Mouse (Mus musculus) heart, postnatal 14 days (tissue): ENCODE data around the gene Slco4a1. TPM values are rescaled to one million over a fixed set of nuclear protein-coding genes. Genes with fewer than 3 reads are reported as not detected.

ENCODE experiments used
- DNase-seq, 2 experiments: peaks; one replicate each; pipeline ENCODE4 v3.0.0; 2021 to 2022
- intact Hi-C: fragments of 180-260 bp; cut with DNase I; formaldehyde crosslinking; loops from one replicate; pipeline ENCODE4 v1.15.1; 2025
- total RNA-seq, 2 experiments: library from RNA; stranded (reverse); gene quantifications; 2 replicates each; pipeline ENCODE4 v1.2.3; 2021

Gene Slco4a1
- total RNA-seq, 2 experiments from 2014 or later, result 0.12 to 0.41 TPM

DNA sequence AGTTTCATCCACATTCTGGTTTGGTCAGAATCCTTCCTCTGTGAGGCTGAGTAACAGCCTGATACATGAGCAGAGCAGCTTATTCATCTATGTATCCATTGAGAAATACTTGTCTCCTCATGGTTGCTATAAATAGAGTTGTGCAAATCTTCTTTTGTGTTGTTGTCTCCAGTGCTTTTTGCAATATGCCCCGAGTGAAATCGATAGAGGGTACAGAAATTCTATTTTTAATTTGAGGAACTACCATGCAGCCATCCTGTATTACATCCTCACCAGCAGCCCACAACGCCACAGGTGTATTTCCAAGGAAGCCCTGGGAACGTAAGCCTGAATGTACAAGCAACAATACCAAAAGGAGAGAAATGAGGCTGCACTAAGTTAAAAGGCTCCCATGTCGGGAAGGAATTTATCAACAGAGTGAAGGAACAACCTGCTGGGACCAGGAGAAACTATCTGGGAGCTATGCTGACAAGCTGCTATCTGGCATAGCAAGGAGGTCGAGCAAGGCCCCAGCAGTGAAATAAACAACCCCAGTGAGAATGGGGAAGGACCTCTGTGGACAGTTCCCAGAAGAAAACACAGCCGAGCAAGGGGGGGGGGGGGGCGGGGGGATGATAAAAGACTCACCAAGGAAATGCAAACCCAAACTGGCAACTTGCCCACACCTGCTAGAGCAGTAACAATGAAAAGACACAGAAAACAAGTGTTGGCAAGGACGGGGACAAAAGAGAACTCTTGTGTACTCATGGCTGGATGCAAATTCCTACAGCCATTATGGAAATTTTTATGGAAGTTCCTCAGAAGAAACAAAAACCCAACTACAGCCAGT is 10.9 kb upstream of the Slco4a1 start:
- no peak for DNase-seq
- intact Hi-C loops, result no loop called here

DNA sequence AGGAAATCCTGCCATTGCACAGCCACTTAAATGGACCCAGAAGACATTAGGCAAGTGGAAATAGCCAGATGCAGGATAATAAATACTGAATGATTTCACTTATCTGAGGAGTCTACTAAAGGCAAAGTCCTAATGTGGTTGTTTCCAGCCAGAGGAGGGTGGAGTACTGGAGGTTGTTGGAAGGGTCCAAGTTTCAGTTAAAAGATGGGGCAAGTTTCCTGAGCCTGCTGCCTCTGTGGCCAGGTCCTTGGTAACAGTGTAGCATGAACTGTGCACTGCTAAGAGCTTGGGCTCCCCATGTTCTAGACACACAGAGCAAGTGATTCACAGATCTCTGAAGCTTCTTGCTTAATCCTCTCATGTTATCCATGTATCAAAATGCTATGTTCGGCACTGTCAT is 10.1 kb upstream of the Slco4a1 start:
- no peak for DNase-seq

DNA sequence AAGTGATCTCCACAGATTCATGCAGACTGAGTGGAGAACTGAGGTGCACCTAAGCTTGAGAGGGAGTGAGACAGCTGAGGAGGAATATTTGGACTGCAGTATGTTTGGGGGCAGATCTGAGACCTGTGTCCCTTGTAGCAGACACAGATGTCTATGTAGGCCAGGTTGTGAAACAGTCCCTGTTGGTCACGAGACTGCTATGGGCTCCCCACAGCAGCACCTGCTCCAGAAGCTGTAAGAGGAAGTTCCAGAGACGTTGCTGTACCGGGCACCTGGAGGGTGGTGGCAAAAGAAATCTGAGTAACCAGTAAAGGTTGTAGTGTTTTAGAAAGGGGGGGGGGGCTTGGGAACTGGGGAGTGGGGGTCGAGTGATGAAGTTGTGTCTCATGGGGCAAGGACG is 7.0 kb upstream of the Slco4a1 start:
- no peak for DNase-seq
- intact Hi-C loops, result no loop called here

More for the DNA sequence above, 10.1 kb upstream of the Slco4a1 start:
- intact Hi-C loops, result no loop called here

DNA sequence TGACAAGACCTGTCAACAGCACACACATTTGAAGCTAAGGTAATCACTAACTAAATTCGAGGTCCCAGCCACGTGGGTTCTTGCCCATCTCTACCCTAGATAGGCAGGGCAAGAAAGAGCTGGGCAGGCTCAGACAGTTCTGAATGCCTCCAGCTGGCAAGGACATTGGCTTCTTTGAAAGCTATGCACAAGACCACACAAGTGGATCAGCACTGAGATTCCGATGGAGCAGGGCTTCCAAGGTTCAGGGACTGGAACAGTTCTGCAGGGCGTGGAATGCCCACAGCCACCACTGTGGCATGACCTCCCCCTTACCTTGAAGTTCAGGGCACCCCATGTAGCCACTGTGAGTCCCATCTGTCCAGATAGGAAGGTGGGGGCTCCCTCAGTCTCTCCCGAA is 5.5 kb upstream of the Slco4a1 start:
- intact Hi-C loops, result no loop called here
- DNase-seq, result no peak

DNA sequence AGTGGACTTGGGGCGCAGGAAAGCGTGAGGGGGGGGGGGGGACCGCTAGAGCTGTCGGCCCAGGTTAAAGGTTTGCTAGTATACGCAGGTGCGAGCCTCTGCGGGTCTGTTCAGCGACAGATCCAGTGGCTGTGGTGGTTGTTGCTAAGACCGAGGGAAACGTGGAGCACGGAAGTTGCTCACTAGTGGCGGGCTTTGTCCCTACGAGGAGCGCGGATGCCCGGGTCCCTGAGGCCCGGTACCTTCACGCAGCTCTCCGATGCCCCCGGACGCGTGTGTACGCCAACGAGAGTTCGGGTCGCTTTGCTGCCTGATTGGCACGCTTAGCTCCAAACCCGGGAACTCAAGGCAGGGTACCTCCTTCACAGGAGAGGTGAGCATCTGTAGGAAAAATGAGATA is 660 bp downstream of the Slco4a1 start:
- intact Hi-C loops, result no loop called here
- no peak for DNase-seq

DNA sequence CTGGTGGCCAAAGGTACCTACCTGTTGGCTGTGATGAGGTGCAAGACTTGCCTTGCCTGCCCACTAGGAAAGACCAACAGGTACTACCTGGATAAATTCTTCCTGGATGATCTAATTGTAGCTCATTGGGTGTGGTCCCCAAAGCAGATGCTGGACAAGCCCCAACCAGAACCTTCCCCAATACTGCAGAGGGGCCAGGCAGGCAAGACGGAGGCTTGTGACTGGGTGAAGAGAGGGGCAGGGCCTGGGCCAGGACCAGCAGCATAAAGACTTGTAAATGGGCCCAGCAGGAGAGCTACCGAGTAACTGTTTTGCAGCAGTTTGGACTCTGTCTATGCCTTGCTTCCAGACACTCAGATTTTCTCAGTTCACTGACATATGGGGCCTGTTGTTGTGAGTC is 1.6 kb downstream of the Slco4a1 start:
- no peak for DNase-seq
- intact Hi-C loops, result no loop called here

DNA sequence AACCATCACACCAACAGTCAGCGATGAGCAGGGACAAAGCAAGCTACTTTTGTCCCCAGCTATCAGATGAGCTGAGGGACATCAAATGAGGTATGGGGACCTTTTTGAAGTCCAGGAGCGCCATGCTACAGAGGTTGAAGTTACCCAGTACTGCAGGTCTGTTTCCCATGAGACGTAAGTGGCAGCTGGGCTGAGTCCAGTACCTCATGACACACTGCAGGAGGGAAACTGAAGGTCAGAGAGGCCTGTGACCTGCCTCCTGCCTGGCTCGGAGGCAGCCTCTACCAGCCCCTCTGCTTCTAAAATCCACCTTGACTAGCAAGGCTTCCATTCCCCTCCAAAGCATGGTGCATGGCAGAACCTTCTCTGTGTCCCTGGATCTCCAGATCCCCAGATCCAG is 3.4 kb downstream of the Slco4a1 start:
- intact Hi-C loops, result no loop called here
- DNase-seq, result no peak

DNA sequence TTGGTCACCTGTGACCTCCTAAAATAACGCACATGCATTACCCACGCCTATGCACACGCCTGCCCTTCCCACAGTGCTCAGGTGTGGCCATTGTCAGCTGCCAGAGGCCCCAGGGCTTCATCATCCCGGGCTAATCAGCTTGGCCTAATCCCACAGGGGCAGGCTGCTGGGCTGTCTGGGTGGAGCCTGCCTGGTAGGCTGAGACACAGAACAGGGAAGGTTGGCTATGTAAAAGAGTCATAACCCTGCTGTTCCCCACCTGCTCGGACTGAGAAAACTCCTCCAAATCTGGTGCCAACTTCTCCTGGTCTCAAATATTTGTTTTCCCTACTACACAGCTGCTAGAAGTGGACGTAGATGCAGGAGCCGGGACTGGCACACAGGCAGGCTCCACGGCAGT is 4.8 kb downstream of the Slco4a1 start:
- intact Hi-C loops, result no loop called here
- DNase-seq, result no peak

DNA sequence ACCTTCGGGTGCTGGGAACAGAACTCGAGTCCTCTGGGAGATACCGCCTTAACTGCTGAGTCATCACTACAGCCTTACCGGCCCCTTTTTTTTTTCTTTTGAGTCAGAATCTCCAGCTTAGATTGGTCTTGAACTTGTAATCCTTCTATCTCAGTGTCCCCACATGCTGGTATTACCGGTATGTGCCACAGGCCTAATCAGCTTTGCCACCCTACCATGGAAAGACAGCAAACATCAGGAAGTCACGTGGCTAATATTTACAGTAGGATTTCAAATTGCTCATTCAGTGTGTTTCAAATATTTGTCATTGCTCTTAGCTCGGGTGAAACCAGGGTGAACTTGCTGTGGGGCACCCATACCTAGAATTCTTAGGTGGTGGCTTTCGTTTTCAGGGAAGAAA is 6.5 kb downstream of the Slco4a1 start:
- intact Hi-C loops, result no loop called here
- no peak for DNase-seq

DNA sequence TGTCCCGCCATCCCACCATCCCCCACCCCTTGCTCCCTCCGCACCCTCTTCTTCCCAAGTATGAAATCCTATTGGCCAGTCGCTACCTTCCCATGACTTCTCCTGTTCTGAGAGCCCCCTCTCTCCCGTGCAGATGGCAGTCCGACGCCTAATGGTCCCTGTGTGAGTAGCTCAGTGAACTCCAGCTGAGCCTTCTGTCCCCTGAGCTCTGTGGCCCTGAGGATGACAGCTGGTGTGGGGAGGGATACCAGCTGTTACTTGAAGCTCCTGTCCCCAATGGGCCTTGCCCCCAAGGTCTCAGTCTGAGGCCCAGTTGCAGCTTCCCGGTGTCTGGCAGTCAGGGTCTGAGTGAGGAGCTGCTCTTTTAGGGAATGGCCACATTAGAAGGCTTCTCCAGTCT is 10.5 kb downstream of the Slco4a1 start:
- DNase-seq, result no peak
- intact Hi-C loops, result no loop called here

DNA sequence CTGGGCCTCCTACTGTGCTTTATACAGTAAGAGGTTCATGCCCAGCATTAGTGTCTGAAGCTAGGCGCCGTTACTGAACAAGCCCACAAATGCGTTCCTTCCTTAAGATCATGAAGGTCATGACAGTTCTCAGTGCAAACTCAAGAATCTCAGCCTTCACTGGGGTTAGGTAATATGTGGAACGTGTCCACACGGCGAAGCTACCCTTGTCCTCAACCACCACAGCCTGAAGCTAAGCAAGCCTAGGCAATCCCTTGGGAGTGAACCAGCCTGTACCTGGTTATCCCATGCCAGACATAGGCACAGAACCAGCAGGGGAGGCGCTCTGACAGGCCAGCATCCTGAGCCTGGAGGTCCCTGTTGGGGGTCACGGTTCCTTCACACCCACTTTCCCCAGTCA is 12.8 kb downstream of the Slco4a1 start:
- intact Hi-C loops, result no loop called here
- DNase-seq, result no peak

DNA sequence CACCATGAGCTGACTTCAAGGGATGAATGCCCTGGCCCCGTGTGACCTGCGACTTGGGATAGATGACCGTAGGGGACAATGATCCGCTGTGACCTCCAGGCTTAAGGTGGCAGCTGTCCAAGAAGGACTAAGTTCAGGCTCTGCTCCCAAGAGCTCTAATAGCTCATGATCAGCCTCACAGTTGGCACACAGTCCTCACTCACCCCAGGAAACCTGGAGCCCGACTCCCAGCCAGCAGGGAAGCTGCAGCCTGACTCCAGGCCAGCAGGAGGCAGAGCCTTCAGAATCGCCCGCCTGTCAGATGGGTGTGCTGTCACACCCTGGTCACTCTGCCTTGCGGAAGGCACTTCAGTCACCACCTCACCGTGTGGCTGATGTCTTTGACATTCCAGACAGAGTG is 13.7 kb downstream of the Slco4a1 start:
- intact Hi-C loops, result loop anchor here (10.0 kb wide), 1 partner anchor 275 kb away; no protein-coding TSS in a partner anchor
- peak in 1 of 2 experiments; percentile 45 for DNase-seq

DNA sequence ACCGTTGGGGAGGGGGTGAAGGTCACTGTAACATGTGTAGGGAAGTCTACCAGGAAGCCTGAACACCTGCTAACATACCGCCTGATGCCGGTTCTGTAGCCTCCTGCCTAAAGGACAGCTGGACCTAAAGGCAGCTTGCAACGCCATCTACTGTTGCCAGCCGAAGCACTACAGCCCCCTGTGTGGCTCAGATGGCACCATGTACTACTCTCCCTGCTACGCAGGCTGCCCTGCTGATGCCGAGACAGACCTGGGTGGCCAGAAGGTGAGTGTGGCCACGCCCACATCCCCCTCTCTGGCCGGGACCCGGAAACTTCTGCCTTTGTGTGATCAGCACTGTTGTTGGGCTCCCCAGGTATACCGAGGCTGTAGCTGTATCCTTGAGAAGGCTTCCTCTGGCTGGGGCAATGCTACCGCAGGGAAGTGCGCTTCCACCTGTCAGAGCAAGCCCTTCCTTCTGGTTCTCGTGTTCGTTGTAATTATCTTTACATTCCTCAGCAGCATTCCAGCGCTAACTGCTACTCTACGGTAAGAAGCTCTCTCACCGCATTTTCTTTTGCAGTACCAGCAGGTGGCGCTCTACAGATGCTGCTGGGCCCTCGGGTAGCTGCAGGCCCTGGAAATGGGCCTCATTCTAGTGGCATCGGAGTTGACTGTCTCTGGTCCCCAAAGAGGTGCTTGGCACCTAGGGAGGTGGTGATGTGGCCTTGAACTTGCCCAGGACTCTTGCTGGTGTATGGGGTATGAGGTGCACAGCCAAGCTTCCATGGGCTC is 16.4 kb downstream of the Slco4a1 start:
- intact Hi-C loops, result loop anchor here (1.0 to 10.0 kb wide), 3 partner anchors 88 to 272 kb away; no protein-coding TSS in a partner anchor
- peak; percentile 46 to 52 for DNase-seq

DNA sequence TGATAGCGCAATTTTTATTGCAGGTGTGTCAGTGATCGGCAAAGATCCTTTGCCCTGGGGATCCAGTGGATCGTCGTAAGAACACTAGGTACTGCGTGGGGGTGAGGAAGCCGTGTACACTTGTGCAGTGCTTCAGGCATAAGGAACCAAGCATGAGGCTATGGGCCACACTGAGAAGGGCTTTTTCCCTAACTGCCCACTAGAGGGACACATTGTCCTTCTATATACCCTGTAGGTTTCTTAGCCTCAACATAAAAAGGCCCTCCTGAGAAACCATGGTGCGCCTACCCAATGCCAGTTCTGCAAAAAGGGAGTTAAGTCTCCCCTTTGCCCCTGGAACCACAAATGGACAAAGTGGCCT is 17.0 kb downstream of the Slco4a1 start:
- intact Hi-C loops, result loop anchor here (1.0 to 10.0 kb wide), 3 partner anchors 87 to 272 kb away; no protein-coding TSS in a partner anchor
- DNase-seq, result peak; percentile 24 to 49

DNA sequence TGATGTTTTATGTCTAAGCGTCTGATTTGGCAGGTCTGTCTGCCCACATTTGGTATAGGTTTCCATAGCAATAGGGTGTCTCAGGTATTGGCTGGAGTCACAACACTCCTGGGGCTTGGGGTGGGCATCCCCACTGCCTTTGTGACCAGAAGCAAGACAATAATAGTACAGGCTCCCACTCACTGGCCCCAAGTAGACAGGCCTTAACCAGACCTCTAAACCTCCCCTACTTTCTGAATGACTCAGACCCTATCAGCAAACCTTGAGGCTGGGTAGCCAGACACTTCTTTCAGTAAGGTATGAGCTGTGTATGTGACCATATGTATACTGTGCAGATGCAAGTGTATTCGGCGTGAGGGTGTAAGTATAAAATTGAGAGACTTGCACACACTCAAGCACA is 18.8 kb downstream of the Slco4a1 start:
- no peak for DNase-seq
- intact Hi-C loops, result loop anchor here (2.0 to 10.0 kb wide), 2 partner anchors 270 to 304 kb away; no protein-coding TSS in a partner anchor

DNA sequence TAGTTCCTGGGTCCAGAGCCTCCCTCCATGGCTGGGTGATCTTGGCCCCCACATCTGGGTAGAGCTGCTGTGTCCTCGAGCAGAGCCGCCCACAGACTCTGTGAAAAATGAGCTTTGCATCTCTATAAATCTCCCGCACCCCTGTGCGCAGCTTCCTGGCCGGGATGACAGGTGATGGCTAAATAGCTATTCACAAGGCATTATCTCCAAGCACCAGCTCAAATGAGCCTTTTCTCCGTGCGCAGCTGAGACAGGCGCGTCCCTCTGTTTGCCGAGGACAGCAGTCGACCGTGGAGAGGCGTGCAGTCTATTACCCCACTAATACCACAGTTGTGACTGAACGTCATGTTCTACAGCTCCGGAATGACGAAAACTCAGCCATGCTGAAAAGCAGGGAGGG is 26.2 kb downstream of the Slco4a1 start:
- intact Hi-C loops, result no loop called here
- DNase-seq, result no peak

DNA sequence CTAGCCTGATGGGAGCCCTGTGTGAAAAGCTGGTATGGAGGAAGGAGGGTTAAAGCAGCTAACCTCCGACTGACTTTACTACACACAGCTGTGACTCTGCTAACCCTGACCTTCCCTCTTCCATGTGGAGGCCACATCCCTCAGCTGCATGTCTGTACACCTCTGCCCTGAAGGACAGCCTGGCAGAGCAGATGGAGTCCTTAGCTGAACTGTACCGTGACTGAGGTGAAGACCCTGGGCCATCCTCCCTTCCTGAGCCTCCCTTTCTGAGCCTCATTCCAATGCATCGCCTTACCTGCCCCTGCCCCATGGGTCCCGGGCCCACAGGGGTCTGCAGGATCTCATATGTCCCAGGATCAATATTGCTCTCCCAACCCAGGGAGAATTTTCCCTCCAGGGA is 28.8 kb downstream of the Slco4a1 start:
- intact Hi-C loops, result no loop called here

DNA sequence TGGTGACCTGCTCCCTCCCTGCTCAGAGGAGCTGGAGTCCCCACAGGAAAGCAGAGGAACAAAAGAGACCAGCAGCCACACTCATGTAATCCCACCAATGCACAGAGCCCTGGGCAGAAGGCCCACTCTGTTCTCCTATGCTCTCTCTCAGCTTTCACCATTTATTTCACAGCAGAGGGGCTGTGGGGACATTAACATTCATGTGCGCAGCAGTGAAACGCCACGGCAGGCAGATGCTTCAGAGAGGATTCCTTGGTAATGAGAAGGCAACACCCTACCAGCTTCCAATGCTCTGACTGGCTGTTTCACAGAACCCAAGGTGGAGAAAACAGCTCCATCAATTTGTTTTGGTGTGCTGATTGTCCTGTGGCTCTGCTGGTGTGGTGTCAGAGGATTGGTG is 29.3 kb downstream of the Slco4a1 start:
- no peak for DNase-seq
- intact Hi-C loops, result no loop called here

More for the DNA sequence above, 28.8 kb downstream of the Slco4a1 start:
- DNase-seq, result no peak

DNA sequence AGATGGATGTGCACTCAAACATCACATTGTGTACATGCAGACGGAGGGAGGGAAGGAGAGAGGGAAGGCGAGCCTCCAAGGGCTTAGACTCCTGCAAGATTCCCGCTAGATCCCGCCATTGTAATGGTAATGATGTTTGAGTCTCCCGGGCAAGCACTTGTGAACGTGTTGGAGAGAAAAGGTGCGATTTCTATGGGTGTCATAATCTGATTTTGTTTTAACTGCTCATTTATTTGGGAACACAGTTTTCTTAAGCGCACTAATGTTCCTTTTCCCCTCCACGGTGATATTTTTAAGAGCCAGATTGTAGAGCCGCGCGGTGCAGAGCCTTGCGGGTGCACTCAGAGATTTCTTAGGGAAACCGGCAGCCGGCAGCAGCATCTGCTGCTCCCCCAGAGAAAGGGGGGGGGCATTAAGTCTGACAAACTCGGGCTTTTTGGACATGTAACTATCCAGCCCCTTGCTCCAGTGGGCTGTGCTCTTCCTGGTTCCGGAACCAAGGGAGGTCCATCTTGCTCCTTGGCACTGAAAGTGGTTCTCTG is 32.2 kb downstream of the Slco4a1 start:
- intact Hi-C loops, result no loop called here

DNA sequence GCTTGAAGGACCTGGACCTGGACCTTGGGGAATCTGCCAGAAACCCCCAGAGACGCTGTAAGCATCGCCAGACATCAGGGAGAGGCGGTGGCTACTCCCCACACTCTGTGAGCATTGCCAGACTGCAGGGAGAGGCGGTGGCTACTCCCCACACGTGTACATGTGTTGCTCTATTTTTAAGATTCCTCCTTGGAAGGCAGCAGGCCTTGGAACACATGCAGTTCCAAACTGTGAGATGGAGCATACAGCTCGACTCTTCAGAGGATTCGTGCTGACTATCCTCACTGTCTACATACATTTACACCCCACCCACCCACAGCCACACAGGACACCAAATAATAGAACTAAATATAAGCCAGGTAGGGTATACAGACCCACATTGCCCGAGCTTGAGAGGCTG is 39.9 kb downstream of the Slco4a1 start:
- intact Hi-C loops, result no loop called here
- DNase-seq, result no peak

More for the DNA sequence above, 32.2 kb downstream of the Slco4a1 start:
- DNase-seq, result no peak

DNA sequence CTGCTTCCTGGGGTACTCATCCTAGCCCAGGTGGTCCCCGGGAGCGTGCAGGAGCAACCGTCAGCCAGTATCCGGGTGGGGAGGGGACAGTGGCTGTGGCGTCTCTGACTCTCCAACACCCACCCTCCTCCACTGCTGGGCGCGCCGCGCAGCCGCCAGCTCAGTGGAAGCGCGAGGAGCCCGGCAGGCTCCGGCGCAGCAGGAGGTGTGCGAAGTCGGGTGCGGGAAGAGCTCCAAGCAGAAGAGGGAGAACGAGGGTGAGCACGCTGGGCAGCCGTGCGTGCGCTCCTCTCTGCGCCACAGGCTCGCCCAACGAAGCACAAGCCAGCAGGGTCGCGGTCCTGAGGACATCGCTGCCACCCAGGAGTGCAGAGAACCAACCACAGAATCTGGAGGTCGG is 43.7 kb downstream of the Slco4a1 start, which contains the start of gene Ntsr1:
Gene Ntsr1, plus strand, starts transcription at position 236 of the 400 bp plus-strand sequence.
- intact Hi-C loops, result no loop called here
- no peak for DNase-seq
